Comparison of ENCODE assay signal across 12 mouse cellular contexts in genomic region chr14:74788766-74789165, GRCm38 (mm10). TPM values are rescaled to one million over a fixed set of nuclear protein-coding genes. Genes with fewer than 3 reads are reported as not detected.
DNase-seq lines count a peak whose midpoint lies in the region; ATAC-seq and TF ChIP-seq lines count a peak whose summit lies in the region.
"Had no signal": no experiment of that assay in that cellular context is flagged by ENCODE, and none has a peak within 500 bp of the region (broad histone marks: within the 10 kb centered on the region; RNA-seq: fewer than 3 reads in every experiment).

No protein-coding gene starts in this region.

- H3K79me2 ChIP-seq in MEL (ENCODE audit: control insufficient read depth, insufficient read depth, low read length, poor library complexity): no peaks in the 10 kb centered on the region

- H3K4me3 ChIP-seq in embryonic facial prominence, embryonic 11.5 days (ENCODE audit: low read depth, low read length): no peak overlapping the region
- no peak overlapping the region for H3K4me3 ChIP-seq in embryonic facial prominence, embryonic 10.5 days
- no peak overlapping the region for H3K4me3 ChIP-seq in MEL (ENCODE audit: control insufficient read depth in 1 of 2, insufficient read depth in 1 of 2, low read depth in 2 of 2, low read length in 2 of 2)
- no peak overlapping the region for H3K4me3 ChIP-seq in forebrain, embryonic 16.5 days (replicated peaks; ENCODE audit: low read length)
- H3K4me3 ChIP-seq: heart, embryonic 15.5 days; stomach, embryonic 15.5 days had no signal

- TF ChIP-seq EP300 in MEL (IDR thresholded peaks at IDR 0.05; ENCODE audit: low read depth in 1 of 2, low read length in 2 of 2): no peak

- H3K9ac ChIP-seq in embryonic facial prominence, embryonic 11.5 days (replicated peaks; ENCODE audit: low read length): no peak overlapping the region
- H3K9ac ChIP-seq in MEL (ENCODE audit: control insufficient read depth, low read depth, low read length, poor library complexity, severe bottlenecking): no peak overlapping the region
- no peak overlapping the region for H3K9ac ChIP-seq in forebrain, embryonic 16.5 days (replicated peaks; ENCODE audit: low read depth, low read length)
- H3K9ac ChIP-seq: heart, embryonic 15.5 days; stomach, embryonic 15.5 days had no signal

- no peak overlapping the region for H3K27ac ChIP-seq in embryonic facial prominence, embryonic 11.5 days (replicated peaks; ENCODE audit: low read depth, low read length)
- no peak overlapping the region for H3K27ac ChIP-seq in embryonic facial prominence, embryonic 10.5 days (replicated peaks)
- H3K27ac ChIP-seq in MEL (ENCODE audit: control insufficient read depth, low read depth, low read length): no peak overlapping the region
- no peak overlapping the region for H3K27ac ChIP-seq in forebrain, embryonic 16.5 days (ENCODE audit: low read length)
- H3K27ac ChIP-seq: heart, embryonic 15.5 days; macrophage; stomach, embryonic 15.5 days had no signal

- WGBS in embryonic facial prominence, embryonic 11.5 days: 74% methylated on average over 8 of the region's 8 CpGs
- 83% methylated on average over 8 of the region's 8 CpGs for WGBS in embryonic facial prominence, embryonic 10.5 days
- 88% methylated on average over 8 of the region's 8 CpGs for WGBS in forebrain, embryonic 16.5 days

- intact Hi-C loops in left cerebral cortex, postnatal 4 days (cut with DNase I): no loop called here

- ATAC-seq in embryonic facial prominence, embryonic 11.5 days (replicated peaks; ENCODE audit: insufficient number of reproducible peaks, low FRiP score, low TSS enrichment, low read depth): no peak
- no peak for ATAC-seq in forebrain, embryonic 16.5 days

- TF ChIP-seq POLR2A in MEL (IDR thresholded peaks at IDR 0.05; ENCODE audit: control insufficient read depth in 1 of 2, insufficient read depth in 1 of 2, low read depth in 1 of 2, low read length in 2 of 2, poor library complexity in 1 of 2): no peak

- no peaks in the 10 kb centered on the region for H3K36me3 ChIP-seq in embryonic facial prominence, embryonic 11.5 days (replicated peaks; ENCODE audit: control insufficient read depth, insufficient read depth, low read depth, low read length)
- H3K36me3 ChIP-seq in embryonic facial prominence, embryonic 10.5 days (replicated peaks): peaks cover 26% of the 10 kb centered on the region
- no peaks in the 10 kb centered on the region for H3K36me3 ChIP-seq in MEL (ENCODE audit: control insufficient read depth in 1 of 2, insufficient read depth in 2 of 2, low read length in 2 of 2)
- H3K36me3 ChIP-seq in forebrain, embryonic 16.5 days (ENCODE audit: control insufficient read depth, insufficient read depth): peaks cover 8% of the 10 kb centered on the region

- H3K4me1 ChIP-seq in embryonic facial prominence, embryonic 11.5 days (ENCODE audit: control insufficient read depth, insufficient read depth, low read length): no peaks in the 10 kb centered on the region
- peaks cover 10% of the 10 kb centered on the region for H3K4me1 ChIP-seq in embryonic facial prominence, embryonic 10.5 days
- H3K4me1 ChIP-seq in MEL (ENCODE audit: control insufficient read depth in 1 of 2, insufficient read depth in 2 of 2, low read length in 2 of 2): no peaks in the 10 kb centered on the region
- no peaks in the 10 kb centered on the region for H3K4me1 ChIP-seq in forebrain, embryonic 16.5 days (replicated peaks; ENCODE audit: control insufficient read depth, insufficient read depth, low read length)
- H3K4me1 ChIP-seq: stomach, embryonic 15.5 days had no signal

- no peaks in the 10 kb centered on the region for H3K27me3 ChIP-seq in embryonic facial prominence, embryonic 11.5 days (ENCODE audit: control insufficient read depth, insufficient read depth, low read length)
- H3K27me3 ChIP-seq in embryonic facial prominence, embryonic 10.5 days (replicated peaks; ENCODE audit: low read depth, poor library complexity, severe bottlenecking): no peaks in the 10 kb centered on the region
- no peaks in the 10 kb centered on the region for H3K27me3 ChIP-seq in MEL (ENCODE audit: control insufficient read depth in 1 of 2, insufficient read depth in 2 of 2, low read length in 2 of 2)
- no peaks in the 10 kb centered on the region for H3K27me3 ChIP-seq in forebrain, embryonic 16.5 days (replicated peaks; ENCODE audit: control insufficient read depth, insufficient read depth, low read length)
- H3K27me3 ChIP-seq: heart, embryonic 15.5 days; stomach, embryonic 15.5 days had no signal

- peak; percentile 32 for DNase-seq in embryonic facial prominence, embryonic 11.5 days (ENCODE audit: low spot score)
- no peak for DNase-seq in embryonic facial prominence, embryonic 10.5 days (ENCODE audit: low spot score)
- peak; percentile 27 for DNase-seq in left cerebral cortex, postnatal 4 days
- DNase-seq in left cerebral cortex, adult 9 months (ENCODE audit: low spot score in 2 of 2): no peak
- peak; percentile 22 for DNase-seq in MEL (ENCODE audit: low read depth, low spot score)
- DNase-seq in kidney, postnatal 25 days: peak; percentile 40 to 49
- DNase-seq in neural tube, embryonic 10.5 days (ENCODE audit: extremely low spot score, low spot score): no peak
- DNase-seq: layer of hippocampus, adult 9-11 months had no signal

- no peaks in the 10 kb centered on the region for H3K9me3 ChIP-seq in embryonic facial prominence, embryonic 11.5 days (replicated peaks; ENCODE audit: control insufficient read depth, low read length)
- H3K9me3 ChIP-seq in embryonic facial prominence, embryonic 10.5 days: no peaks in the 10 kb centered on the region
- no peaks in the 10 kb centered on the region for H3K9me3 ChIP-seq in MEL (replicated peaks; ENCODE audit: insufficient read depth, low read length)
- H3K9me3 ChIP-seq in forebrain, embryonic 16.5 days (ENCODE audit: control insufficient read depth, low read length): no peaks in the 10 kb centered on the region
- H3K9me3 ChIP-seq: heart, embryonic 15.5 days; stomach, embryonic 15.5 days had no signal

- no peak overlapping the region for H3K4me2 ChIP-seq in embryonic facial prominence, embryonic 11.5 days (ENCODE audit: low read depth, low read length)
- H3K4me2 ChIP-seq in forebrain, embryonic 16.5 days (ENCODE audit: low read length): no peak overlapping the region
- H3K4me2 ChIP-seq: heart, embryonic 15.5 days; stomach, embryonic 15.5 days had no signal

- peak; percentile 48 for TF ChIP-seq RAD21 in MEL (IDR thresholded peaks at IDR 0.05; ENCODE audit: low read depth, low read length)

- TF ChIP-seq CTCF in MEL (IDR thresholded peaks at IDR 0.05 in 2 of 3, conservative IDR thresholded peaks at IDR 0.05 in 1 of 3; ENCODE audit: control insufficient read depth in 1 of 3, insufficient read depth in 1 of 3, low read depth in 2 of 3, low read length in 3 of 3, poor library complexity in 1 of 3, severe bottlenecking in 1 of 3): peak in 2 of 3 experiments; percentile 32 to 38; a peak in 3 of 6 replicates

TF ChIP-seq in MEL, 35 proteins besides CTCF, POLR2A, EP300 and RAD21:
- TF ChIP-seq SMC3 (IDR thresholded peaks at IDR 0.05; ENCODE audit: low read depth, low read length) (peak; percentile 43), MYB (IDR thresholded peaks at IDR 0.05; ENCODE audit: low read depth, low read length) (no peak)
TF ChIP-seq in MEL: peak in this region for 1.

RNA-seq across cellular contexts. Expression of gene Esd, which starts 56.7 kb away (rescaled TPM):
- polyA plus RNA-seq in embryonic facial prominence, embryonic 11.5 days (2014; fragmentation: Nextera tagmentation; extraction: Ambion mirVana): 392 and 412 TPM in 2 replicates
- 307 and 316 TPM in 2 replicates for polyA plus RNA-seq in embryonic facial prominence, embryonic 10.5 days (2016; fragmentation: Nextera tagmentation; extraction: Ambion mirVana)
- 10 to 100 TPM; 96.8 to 98.7 TPM for total RNA-seq in left cerebral cortex, postnatal 4 days (2021)
- total RNA-seq in MEL (2012; rRNA removed): 150 and 159 TPM in 2 replicates
- 100 to 1,000 TPM in 1 of 2 experiments, not detected in 1; 230 TPM for polyA plus RNA-seq in MEL (2012; ENCODE audit: insufficient read depth in 1 of 2, insufficient read length in 2 of 2, low read depth in 1 of 2, low replicate concordance in 2 of 2, missing spikeins in 1 of 2)
- 251 and 261 TPM in 2 replicates for polyA plus RNA-seq in forebrain, embryonic 16.5 days (2015; fragmentation: Nextera tagmentation; extraction: Ambion mirVana)

Comparison
In these comparisons a context has a peak if more than half of its experiments do, and no peak if none do; other contexts are left out.
1. DNase-seq: peak in embryonic facial prominence, embryonic 11.5 days (single experiment), left cerebral cortex, postnatal 4 days (single experiment), MEL (single experiment) and kidney, postnatal 25 days (2 of 2); none in embryonic facial prominence, embryonic 10.5 days (single experiment), left cerebral cortex, adult 9 months (0 of 2) and neural tube, embryonic 10.5 days (single experiment).